32 mouse cellular contexts compared by ENCODE assay signal in the genomic region with DNA sequence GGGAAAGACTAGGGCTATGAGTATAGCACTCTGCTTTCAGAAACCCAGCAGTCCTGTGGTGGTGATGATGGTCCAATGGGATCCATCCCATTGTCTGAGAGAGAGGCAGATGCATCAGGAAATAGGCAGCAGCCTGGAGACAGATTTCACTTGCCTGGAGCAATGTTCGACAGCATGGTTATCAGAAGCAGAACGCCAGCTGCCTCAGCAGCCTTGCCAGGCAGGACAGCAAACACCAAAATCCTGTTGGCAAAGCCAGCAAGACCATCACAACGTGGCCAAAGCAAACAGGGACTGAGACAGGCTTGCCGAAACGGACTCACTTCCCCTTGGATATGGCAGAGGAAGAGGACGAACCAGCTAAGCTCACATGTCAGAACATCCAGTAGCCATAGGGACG. TPM values are rescaled to one million over a fixed set of nuclear protein-coding genes. Genes with fewer than 3 reads are reported as not detected.
DNase-seq lines count a peak whose midpoint lies in the region; ATAC-seq and TF ChIP-seq lines count a peak whose summit lies in the region.
"Had no signal": no experiment of that assay in that cellular context is flagged by ENCODE, and none has a peak within 500 bp of the region (broad histone marks: within the 10 kb centered on the region; RNA-seq: fewer than 3 reads in every experiment).

No protein-coding gene starts in this region.

- no peaks in the 10 kb centered on the region for H3K9me3 ChIP-seq in hindbrain, embryonic 11.5 days (ENCODE audit: control insufficient read depth, low read length)
- no peaks in the 10 kb centered on the region for H3K9me3 ChIP-seq in hindbrain, embryonic 14.5 days (ENCODE audit: control insufficient read depth, low read length)
- no peaks in the 10 kb centered on the region for H3K9me3 ChIP-seq in midbrain, postnatal 0 days (ENCODE audit: low read length)
- no peaks in the 10 kb centered on the region for H3K9me3 ChIP-seq in midbrain, embryonic 15.5 days
- H3K9me3 ChIP-seq: embryonic facial prominence, embryonic 10.5 days; forebrain, embryonic 12.5 days; heart, embryonic 12.5 days; heart, embryonic 15.5 days; hindbrain, embryonic 12.5 days had no signal

- H3K4me1 ChIP-seq in hindbrain, embryonic 11.5 days (replicated peaks; ENCODE audit: control insufficient read depth, insufficient read depth, low read length), result no peaks in the 10 kb centered on the region
- no peaks in the 10 kb centered on the region for H3K4me1 ChIP-seq in hindbrain, embryonic 14.5 days (replicated peaks; ENCODE audit: control insufficient read depth, insufficient read depth, low read length)
- H3K4me1 ChIP-seq in midbrain, postnatal 0 days (ENCODE audit: insufficient read depth, low read length), result no peaks in the 10 kb centered on the region
- H3K4me1 ChIP-seq in midbrain, embryonic 15.5 days, result no peaks in the 10 kb centered on the region
- H3K4me1 ChIP-seq: embryonic facial prominence, embryonic 13.5 days; forebrain, embryonic 12.5 days; hindbrain, embryonic 12.5 days had no signal

- ATAC-seq in hindbrain, embryonic 11.5 days (ENCODE audit: low FRiP score), result no peak
- no peak for ATAC-seq in hindbrain, embryonic 14.5 days (ENCODE audit: low FRiP score)
- no peak for ATAC-seq in midbrain, postnatal 0 days (ENCODE audit: low FRiP score)
- no peak for ATAC-seq in midbrain, embryonic 15.5 days (replicated peaks)
- ATAC-seq: CD4-positive, CD25-positive, alpha-beta regulatory T cell, adult 4 months; forebrain, embryonic 16.5 days had no signal

- peak; percentile 18 for DNase-seq in hindbrain, embryonic 11.5 days (ENCODE audit: low spot score)
- DNase-seq in hindbrain, embryonic 14.5 days (ENCODE audit: low spot score), result no peak
- DNase-seq in layer of hippocampus, postnatal 14 days (ENCODE audit: low spot score in 2 of 2), result peak; percentile 27 to 29
- DNase-seq in layer of hippocampus, adult 2 months (ENCODE audit: low spot score in 2 of 2), result no peak
- DNase-seq in midbrain, postnatal 0 days (ENCODE audit: low spot score), result peak; percentile 25
- peak; percentile 50 for DNase-seq in brain, embryonic 14.5 days (ENCODE audit: low read depth)
- DNase-seq in frontal cortex, adult 2 months (ENCODE audit: extremely low spot score in 1 of 2, low spot score in 1 of 2), result no peak
- DNase-seq: adrenal gland, adult 2 months; adrenal gland, postnatal 14 days; cerebellum, adult 11-12 months; cerebellum, adult 8-10 months; cerebellum, postnatal 36 days; embryo, embryonic 11 days; gastrocnemius, postnatal 25 days; heart, adult 18-20 months; heart, postnatal 10 days; heart, postnatal 36 days had no signal

- WGBS in hindbrain, embryonic 11.5 days, result 17% methylated on average over 7 of the region's 7 CpGs
- WGBS in hindbrain, embryonic 14.5 days, result 21% methylated on average over 7 of the region's 7 CpGs
- 19% methylated on average over 7 of the region's 7 CpGs for WGBS in midbrain, postnatal 0 days
- 11% methylated on average over 7 of the region's 7 CpGs for WGBS in midbrain, embryonic 15.5 days

- no peak overlapping the region for H3K4me2 ChIP-seq in hindbrain, embryonic 11.5 days (replicated peaks; ENCODE audit: low read depth, low read length)
- no peak overlapping the region for H3K4me2 ChIP-seq in hindbrain, embryonic 14.5 days (replicated peaks)
- H3K4me2 ChIP-seq in midbrain, postnatal 0 days (ENCODE audit: low read depth, low read length, poor library complexity, severe bottlenecking), result no peak overlapping the region
- H3K4me2 ChIP-seq in midbrain, embryonic 15.5 days, result no peak overlapping the region
- H3K4me2 ChIP-seq: embryonic facial prominence, embryonic 13.5 days; forebrain, embryonic 12.5 days; heart, embryonic 12.5 days; heart, embryonic 15.5 days; hindbrain, embryonic 12.5 days had no signal

- H3K4me3 ChIP-seq in hindbrain, embryonic 11.5 days (ENCODE audit: low read depth, low read length), result no peak overlapping the region
- no peak overlapping the region for H3K4me3 ChIP-seq in hindbrain, embryonic 14.5 days (replicated peaks; ENCODE audit: low read length)
- H3K4me3 ChIP-seq in layer of hippocampus, adult 2 months, result no peak overlapping the region
- no peak overlapping the region for H3K4me3 ChIP-seq in midbrain, postnatal 0 days (ENCODE audit: low read depth, low read length)
- no peak overlapping the region for H3K4me3 ChIP-seq in midbrain, embryonic 15.5 days
- H3K4me3 ChIP-seq: embryonic facial prominence, embryonic 10.5 days; embryonic facial prominence, embryonic 13.5 days; erythroblast, embryonic 14.5 days; forebrain, embryonic 12.5 days; heart, embryonic 12.5 days; heart, embryonic 15.5 days; hindbrain, embryonic 12.5 days had no signal

- no peaks in the 10 kb centered on the region for H3K36me3 ChIP-seq in hindbrain, embryonic 11.5 days (ENCODE audit: control insufficient read depth, insufficient read depth, low read length)
- no peaks in the 10 kb centered on the region for H3K36me3 ChIP-seq in hindbrain, embryonic 14.5 days (replicated peaks; ENCODE audit: control insufficient read depth, insufficient read depth)
- H3K36me3 ChIP-seq in midbrain, postnatal 0 days (ENCODE audit: insufficient read depth, low read length), result no peaks in the 10 kb centered on the region
- no peaks in the 10 kb centered on the region for H3K36me3 ChIP-seq in midbrain, embryonic 15.5 days (replicated peaks)
- H3K36me3 ChIP-seq: embryonic facial prominence, embryonic 10.5 days; embryonic facial prominence, embryonic 13.5 days; forebrain, embryonic 12.5 days; heart, embryonic 12.5 days; heart, embryonic 15.5 days; hindbrain, embryonic 12.5 days had no signal

- TF ChIP-seq CTCF in layer of hippocampus, adult 2 months (conservative IDR thresholded peaks at IDR 0.05), result no peak
- no peak for TF ChIP-seq CTCF in midbrain, postnatal 0 days (IDR thresholded peaks at IDR 0.05)
- no peak for TF ChIP-seq CTCF in brain, embryonic 14.5 days (IDR thresholded peaks at IDR 0.05; ENCODE audit: borderline replicate concordance, extremely low read depth, insufficient read depth, insufficient read length)

- no peak overlapping the region for H3K27ac ChIP-seq in hindbrain, embryonic 11.5 days (ENCODE audit: low read depth, low read length)
- H3K27ac ChIP-seq in hindbrain, embryonic 14.5 days, result no peak overlapping the region
- no peak overlapping the region for H3K27ac ChIP-seq in layer of hippocampus, adult 2 months
- no peak overlapping the region for H3K27ac ChIP-seq in midbrain, postnatal 0 days (ENCODE audit: low read depth, low read length)
- H3K27ac ChIP-seq in midbrain, embryonic 15.5 days, result no peak overlapping the region
- H3K27ac ChIP-seq: embryonic facial prominence, embryonic 10.5 days; embryonic facial prominence, embryonic 13.5 days; forebrain, embryonic 12.5 days; heart, embryonic 15.5 days; hindbrain, embryonic 12.5 days had no signal

- H3K9ac ChIP-seq in hindbrain, embryonic 11.5 days (ENCODE audit: low read depth, low read length), result no peak overlapping the region
- no peak overlapping the region for H3K9ac ChIP-seq in hindbrain, embryonic 14.5 days
- no peak overlapping the region for H3K9ac ChIP-seq in midbrain, postnatal 0 days (replicated peaks; ENCODE audit: low read length, poor library complexity, severe bottlenecking)
- H3K9ac ChIP-seq in midbrain, embryonic 15.5 days, result no peak overlapping the region
- H3K9ac ChIP-seq: embryonic facial prominence, embryonic 13.5 days; forebrain, embryonic 12.5 days; heart, embryonic 12.5 days; heart, embryonic 15.5 days; hindbrain, embryonic 12.5 days had no signal

- no peak for TF ChIP-seq POLR2A in brain, embryonic 14.5 days (IDR thresholded peaks at IDR 0.05; ENCODE audit: borderline replicate concordance, extremely low read depth, insufficient read depth, insufficient read length, poor library complexity, severe bottlenecking)

- peaks cover 88% of the 10 kb centered on the region for H3K27me3 ChIP-seq in hindbrain, embryonic 11.5 days (ENCODE audit: control insufficient read depth, insufficient read depth, low read length)
- peaks cover 100% of the 10 kb centered on the region for H3K27me3 ChIP-seq in hindbrain, embryonic 14.5 days (ENCODE audit: control insufficient read depth, insufficient read depth, low read length)
- H3K27me3 ChIP-seq in midbrain, postnatal 0 days (ENCODE audit: insufficient read depth, low read length), result peaks cover 99% of the 10 kb centered on the region
- peaks cover 99% of the 10 kb centered on the region for H3K27me3 ChIP-seq in midbrain, embryonic 15.5 days (replicated peaks)

RNA-seq across cellular contexts. Expression of a gene that starts 25.1 kb away (rescaled TPM):
- not detected in 2 replicates for polyA plus RNA-seq in hindbrain, embryonic 11.5 days (2014; fragmentation: Nextera tagmentation; extraction: Ambion mirVana)
- polyA plus RNA-seq in hindbrain, embryonic 14.5 days (2014; fragmentation: Nextera tagmentation; extraction: Ambion mirVana), result not detected in 2 replicates
- total RNA-seq in layer of hippocampus, postnatal 14 days (2021), result not detected
- not detected for total RNA-seq in layer of hippocampus, adult 2 months (2021)
- not detected in 2 replicates for total RNA-seq in midbrain, postnatal 0 days (2014; rRNA removed)
- not detected in 2 replicates for polyA plus RNA-seq in midbrain, postnatal 0 days (2015; fragmentation: Nextera tagmentation; extraction: Ambion mirVana)
- polyA plus RNA-seq in midbrain, embryonic 15.5 days (2015; fragmentation: Nextera tagmentation; extraction: Ambion mirVana), result not detected in 2 replicates
- polyA plus RNA-seq in brain, embryonic 14.5 days (2012; rRNA removed), result not detected in 2 replicates
- not detected in 2 replicates for polyA plus RNA-seq in frontal cortex, adult 2 months (2012; rRNA removed)
- total RNA-seq: adrenal gland, adult 2 months; adrenal gland, postnatal 14 days; adrenal gland, postnatal 4 days; gastrocnemius, adult 8-10 months; gastrocnemius, postnatal 25 days; heart, adult 18-20 months; heart, postnatal 10 days; heart, postnatal 36 days had no signal
- polyA plus RNA-seq: adrenal gland, adult 2 months; CD4-positive, CD25-positive, alpha-beta regulatory T cell, adult 4 months; cortical plate, adult 2 months; embryonic facial prominence, embryonic 10.5 days; embryonic facial prominence, embryonic 13.5 days; forebrain, embryonic 12.5 days; heart, embryonic 12.5 days; heart, embryonic 15.5 days; hindbrain, embryonic 12.5 days had no signal

RNA-seq across cellular contexts. Expression of a gene that starts 35.4 kb away (rescaled TPM):
- polyA plus RNA-seq in hindbrain, embryonic 11.5 days (2014; fragmentation: Nextera tagmentation; extraction: Ambion mirVana), result 0.07 and 0.12 TPM in 2 replicates
- polyA plus RNA-seq in hindbrain, embryonic 14.5 days (2014; fragmentation: Nextera tagmentation; extraction: Ambion mirVana), result 0.33 and 0.37 TPM in 2 replicates
- total RNA-seq in layer of hippocampus, postnatal 14 days (2021), result 1 to 10 TPM in 1 of 2 experiments, under 1 TPM in 1; 0.41 to 1.1 TPM
- total RNA-seq in layer of hippocampus, adult 2 months (2021), result under 1 TPM; 0.22 to 0.46 TPM
- total RNA-seq in midbrain, postnatal 0 days (2014; rRNA removed), result 0.16 and 0.38 TPM in 2 replicates
- polyA plus RNA-seq in midbrain, postnatal 0 days (2015; fragmentation: Nextera tagmentation; extraction: Ambion mirVana), result 0.16 and 0.39 TPM in 2 replicates
- polyA plus RNA-seq in midbrain, embryonic 15.5 days (2015; fragmentation: Nextera tagmentation; extraction: Ambion mirVana), result 0.14 and 0.26 TPM in 2 replicates
- polyA plus RNA-seq in brain, embryonic 14.5 days (2012; rRNA removed), result 0.71 and 0.86 TPM in 2 replicates
- 0.06 and 0.61 TPM in 2 replicates for polyA plus RNA-seq in frontal cortex, adult 2 months (2012; rRNA removed)
- total RNA-seq: adrenal gland, adult 2 months; adrenal gland, postnatal 14 days; adrenal gland, postnatal 4 days; gastrocnemius, adult 8-10 months; gastrocnemius, postnatal 25 days; heart, adult 18-20 months; heart, postnatal 10 days; heart, postnatal 36 days; MEL had no signal
- polyA plus RNA-seq: adrenal gland, adult 2 months; CD4-positive, CD25-positive, alpha-beta regulatory T cell, adult 4 months; embryonic facial prominence, embryonic 10.5 days; erythroblast, embryonic 14.5 days; heart, embryonic 12.5 days had no signal

RNA-seq across cellular contexts. Expression of a gene that starts 57.3 kb away (rescaled TPM):
- polyA plus RNA-seq in hindbrain, embryonic 11.5 days (2014; fragmentation: Nextera tagmentation; extraction: Ambion mirVana), result 0.17 TPM in 1 of 2 replicates, not detected in the other
- not detected in 2 replicates for polyA plus RNA-seq in hindbrain, embryonic 14.5 days (2014; fragmentation: Nextera tagmentation; extraction: Ambion mirVana)
- under 1 TPM in 1 of 2 experiments, not detected in 1; 0.21 TPM for total RNA-seq in layer of hippocampus, postnatal 14 days (2021)
- not detected for total RNA-seq in layer of hippocampus, adult 2 months (2021)
- total RNA-seq in midbrain, postnatal 0 days (2014; rRNA removed), result not detected in 2 replicates
- not detected in 2 replicates for polyA plus RNA-seq in midbrain, postnatal 0 days (2015; fragmentation: Nextera tagmentation; extraction: Ambion mirVana)
- not detected in 2 replicates for polyA plus RNA-seq in midbrain, embryonic 15.5 days (2015; fragmentation: Nextera tagmentation; extraction: Ambion mirVana)
- not detected in 2 replicates for polyA plus RNA-seq in brain, embryonic 14.5 days (2012; rRNA removed)
- not detected in 2 replicates for polyA plus RNA-seq in frontal cortex, adult 2 months (2012; rRNA removed)
- total RNA-seq: adrenal gland, adult 2 months; adrenal gland, postnatal 14 days; adrenal gland, postnatal 4 days; gastrocnemius, adult 8-10 months; gastrocnemius, postnatal 25 days; heart, adult 18-20 months; heart, postnatal 10 days; heart, postnatal 36 days; MEL had no signal
- polyA plus RNA-seq: adrenal gland, adult 2 months; CD4-positive, CD25-positive, alpha-beta regulatory T cell, adult 4 months; cortical plate, adult 2 months; embryonic facial prominence, embryonic 10.5 days; embryonic facial prominence, embryonic 13.5 days; erythroblast, embryonic 14.5 days; forebrain, embryonic 12.5 days; gonadal fat pad, adult 2 months; heart, embryonic 12.5 days; heart, embryonic 15.5 days had no signal

Comparison
In these comparisons a context has a peak if more than half of its experiments do, and no peak if none do; other contexts are left out.
1. DNase-seq: peak in hindbrain, embryonic 11.5 days (single experiment), layer of hippocampus, postnatal 14 days (2 of 2), midbrain, postnatal 0 days (single experiment) and brain, embryonic 14.5 days (single experiment); none in hindbrain, embryonic 14.5 days (single experiment), layer of hippocampus, adult 2 months (0 of 2) and frontal cortex, adult 2 months (0 of 2).